Comparison of ENCODE assay signal across 21 mouse cellular contexts in genomic region chr11:86404590-86404989, GRCm38 (mm10). TPM values are rescaled to one million over a fixed set of nuclear protein-coding genes. Genes with fewer than 3 reads are reported as not detected.
A peak's percentile ranks its signal among the peaks of the same experiment; 100 is the strongest.
DNase-seq lines count a peak whose midpoint lies in the region; ATAC-seq and TF ChIP-seq lines count a peak whose summit lies in the region.
"Had no signal": no experiment of that assay in that cellular context is flagged by ENCODE, and none has a peak within 500 bp of the region (broad histone marks: within the 10 kb centered on the region; RNA-seq: fewer than 3 reads in every experiment).

No protein-coding gene starts in this region.

- no peaks in the 10 kb centered on the region for H3K27me3 ChIP-seq in embryonic facial prominence, embryonic 14.5 days (replicated peaks; ENCODE audit: control insufficient read depth, insufficient read depth, low read length)
- no peaks in the 10 kb centered on the region for H3K27me3 ChIP-seq in embryonic facial prominence, embryonic 10.5 days (replicated peaks; ENCODE audit: low read depth, poor library complexity, severe bottlenecking)
- no peaks in the 10 kb centered on the region for H3K27me3 ChIP-seq in lung, postnatal 0 days (replicated peaks; ENCODE audit: insufficient read depth, low read length)
- no peaks in the 10 kb centered on the region for H3K27me3 ChIP-seq in C2C12 (ENCODE audit: control insufficient read depth, insufficient read depth, insufficient read length)
- H3K27me3 ChIP-seq: embryonic facial prominence, embryonic 15.5 days; hindbrain, embryonic 13.5 days had no signal

- DNase-seq in embryonic facial prominence, embryonic 14.5 days (ENCODE audit: low spot score): peak; percentile 23
- DNase-seq in embryonic facial prominence, embryonic 10.5 days (ENCODE audit: low spot score): no peak
- peak; percentile 11 for DNase-seq in lung, postnatal 0 days (ENCODE audit: low spot score)
- no peak for DNase-seq in lung, postnatal 36 days
- no peak for DNase-seq in layer of hippocampus, adult 2 months (ENCODE audit: low spot score in 2 of 2)
- DNase-seq: adrenal gland, postnatal 10 days; cerebellum, adult 11 months; cerebellum, adult 8-10 months; cerebellum, postnatal 14 days; gastrocnemius, postnatal 10 days; heart, adult 18-20 months; heart, postnatal 10 days; heart, postnatal 4 days had no signal

- H3K4me1 ChIP-seq in embryonic facial prominence, embryonic 14.5 days (ENCODE audit: control insufficient read depth, insufficient read depth, low read length): 0 out of 2 replicates have a peak, but pooled peaks cover 4% of the 10 kb centered on the region
- peaks cover 13% of the 10 kb centered on the region for H3K4me1 ChIP-seq in embryonic facial prominence, embryonic 10.5 days
- no peaks in the 10 kb centered on the region for H3K4me1 ChIP-seq in lung, postnatal 0 days (ENCODE audit: insufficient read depth, low read depth, low read length)
- H3K4me1 ChIP-seq: heart, embryonic 10.5 days had no signal

- H3K4me3 ChIP-seq in embryonic facial prominence, embryonic 14.5 days (ENCODE audit: low read depth, low read length): no peak overlapping the region
- no peak overlapping the region for H3K4me3 ChIP-seq in embryonic facial prominence, embryonic 10.5 days
- H3K4me3 ChIP-seq in lung, postnatal 0 days (ENCODE audit: low read depth, low read length): no peak overlapping the region
- H3K4me3 ChIP-seq in C2C12 (ENCODE audit: insufficient read depth, poor library complexity, severe bottlenecking): no peak overlapping the region
- no peak overlapping the region for H3K4me3 ChIP-seq in layer of hippocampus, adult 2 months
- H3K4me3 ChIP-seq: embryonic facial prominence, embryonic 15.5 days; erythroblast, embryonic 14.5 days; forebrain, embryonic 10.5 days; heart, embryonic 10.5 days; hindbrain, embryonic 13.5 days had no signal

- H3K36me3 ChIP-seq in embryonic facial prominence, embryonic 14.5 days (ENCODE audit: control insufficient read depth, insufficient read depth, low read length): no peaks in the 10 kb centered on the region
- no peaks in the 10 kb centered on the region for H3K36me3 ChIP-seq in embryonic facial prominence, embryonic 10.5 days (replicated peaks)
- H3K36me3 ChIP-seq in lung, postnatal 0 days (ENCODE audit: insufficient read depth, low read length): no peaks in the 10 kb centered on the region
- no peaks in the 10 kb centered on the region for H3K36me3 ChIP-seq in C2C12 (ENCODE audit: control insufficient read depth, insufficient read depth)
- H3K36me3 ChIP-seq: embryonic facial prominence, embryonic 15.5 days; forebrain, embryonic 10.5 days; heart, embryonic 10.5 days; hindbrain, embryonic 13.5 days had no signal

- no peak for TF ChIP-seq CTCF in lung, postnatal 0 days (IDR thresholded peaks at IDR 0.05)
- TF ChIP-seq CTCF in C2C12 (IDR thresholded peaks at IDR 0.05; ENCODE audit: control insufficient read depth, insufficient read depth, insufficient read length): no peak
- no peak for TF ChIP-seq CTCF in layer of hippocampus, adult 2 months (conservative IDR thresholded peaks at IDR 0.05)

- no peak overlapping the region for H3K27ac ChIP-seq in embryonic facial prominence, embryonic 14.5 days (replicated peaks; ENCODE audit: low read depth, low read length)
- no peak overlapping the region for H3K27ac ChIP-seq in embryonic facial prominence, embryonic 10.5 days (replicated peaks)
- H3K27ac ChIP-seq in lung, postnatal 0 days (ENCODE audit: low read length): no peak overlapping the region
- no peak overlapping the region for H3K27ac ChIP-seq in layer of hippocampus, adult 2 months
- H3K27ac ChIP-seq: embryonic facial prominence, embryonic 15.5 days; forebrain, embryonic 10.5 days; heart, embryonic 10.5 days; hindbrain, embryonic 13.5 days had no signal

- H3K79me2 ChIP-seq in C2C12 (ENCODE audit: control insufficient read depth, insufficient read depth): no peaks in the 10 kb centered on the region

- H3K4me2 ChIP-seq in embryonic facial prominence, embryonic 14.5 days (ENCODE audit: low read depth, low read length): no peak overlapping the region
- no peak overlapping the region for H3K4me2 ChIP-seq in lung, postnatal 0 days (replicated peaks; ENCODE audit: low read depth, low read length)
- H3K4me2 ChIP-seq: embryonic facial prominence, embryonic 15.5 days; hindbrain, embryonic 13.5 days had no signal

- 0 out of 2 replicates have a peak, but pooled peaks cover 2% of the 10 kb centered on the region for H3K9me3 ChIP-seq in embryonic facial prominence, embryonic 14.5 days (ENCODE audit: control insufficient read depth, low read length)
- no peaks in the 10 kb centered on the region for H3K9me3 ChIP-seq in embryonic facial prominence, embryonic 10.5 days
- no peaks in the 10 kb centered on the region for H3K9me3 ChIP-seq in lung, postnatal 0 days (ENCODE audit: low read length)
- H3K9me3 ChIP-seq: embryonic facial prominence, embryonic 15.5 days; forebrain, embryonic 10.5 days; heart, embryonic 10.5 days; hindbrain, embryonic 13.5 days had no signal

- no peak overlapping the region for H3K9ac ChIP-seq in embryonic facial prominence, embryonic 14.5 days (ENCODE audit: low read depth, low read length)
- H3K9ac ChIP-seq in lung, postnatal 0 days (replicated peaks; ENCODE audit: low read depth): no peak overlapping the region
- H3K9ac ChIP-seq: embryonic facial prominence, embryonic 15.5 days; hindbrain, embryonic 13.5 days had no signal

- ATAC-seq in embryonic facial prominence, embryonic 14.5 days (ENCODE audit: low read depth): no peak
- ATAC-seq in lung, postnatal 0 days: no peak
- ATAC-seq in megakaryocyte progenitor cell, adult 5-6 weeks (replicated peaks; ENCODE audit: poor library complexity): peak; percentile 50; the same call in 1 of the 2 replicates
- ATAC-seq: forebrain, embryonic 14.5 days had no signal

- TF ChIP-seq EP300 in lung, postnatal 0 days (IDR thresholded peaks at IDR 0.05): no peak

- 66% methylated on average over 4 of the region's 4 CpGs for WGBS in embryonic facial prominence, embryonic 14.5 days
- 82% methylated on average over 4 of the region's 4 CpGs for WGBS in embryonic facial prominence, embryonic 10.5 days
- WGBS in lung, postnatal 0 days: 51% methylated on average over 4 of the region's 4 CpGs

- no peak overlapping the region for H3ac ChIP-seq in C2C12 (ENCODE audit: control insufficient read depth, insufficient read length, low read depth)

- no peaks in the 10 kb centered on the region for H3K79me3 ChIP-seq in C2C12 (ENCODE audit: low read depth)

TF ChIP-seq in C2C12, 6 proteins besides CTCF, POLR2A, EP300 and RAD21:
- TF ChIP-seq MYOD1 (IDR thresholded peaks at IDR 0.05; ENCODE audit: control insufficient read depth, insufficient read length, low read depth) (peak; percentile 4), MYOG (IDR thresholded peaks at IDR 0.05; ENCODE audit: control insufficient read depth, extremely low read depth, insufficient read length) (no peak)
TF ChIP-seq in C2C12: peak in this region for 1.

RNA-seq across cellular contexts. Expression of gene Med13, which starts 47.2 kb away (rescaled TPM):
- 14.1 and 15.6 TPM in 2 replicates for polyA plus RNA-seq in embryonic facial prominence, embryonic 14.5 days (2014; fragmentation: Nextera tagmentation; extraction: Ambion mirVana)
- polyA plus RNA-seq in embryonic facial prominence, embryonic 10.5 days (2016; fragmentation: Nextera tagmentation; extraction: Ambion mirVana): 7.2 and 9.3 TPM in 2 replicates
- polyA plus RNA-seq in lung, postnatal 0 days (2015; fragmentation: Nextera tagmentation; extraction: Ambion mirVana): 5.8 and 7.9 TPM in 2 replicates
- polyA plus RNA-seq in C2C12 (2012; fragmentation: generic; extraction: Trizol): 5.5 TPM
- total RNA-seq in megakaryocyte progenitor cell, adult 5-6 weeks (2015): 52.0 and 54.5 TPM in 2 replicates
- total RNA-seq in megakaryocyte progenitor cell, adult 5-6 weeks (2017): 46.1 and 47.8 TPM in 2 replicates
- total RNA-seq in layer of hippocampus, adult 2 months (2021): 10 to 100 TPM; 49.8 to 56.6 TPM

Comparison
In these comparisons a context has a peak if more than half of its experiments do, and no peak if none do; other contexts are left out.
1. DNase-seq: peak in embryonic facial prominence, embryonic 14.5 days (single experiment) and lung, postnatal 0 days (single experiment); none in embryonic facial prominence, embryonic 10.5 days (single experiment), lung, postnatal 36 days (single experiment) and layer of hippocampus, adult 2 months (0 of 2).